Mouse (Mus musculus) forebrain, embryonic 14.5 days (tissue): ENCODE measurements around the gene Pigo. TPM values are rescaled to one million over a fixed set of nuclear protein-coding genes. Genes with fewer than 3 reads are reported as not detected.
A peak's percentile ranks its signal among the peaks of the same experiment; 100 is the strongest.
"Not testable (repeated sequence)": the region's sequence is repeated elsewhere in the genome, so short reads cannot be mapped to it uniquely, and the experiment has no call there.

Source experiments
- ATAC-seq: fragments of 200-750 bp; cut with Nextera tagmentation; 2 replicates; pipeline ENCODE4 v1.8.0; 2017; ENCODE audit warnings: mild to moderate bottlenecking, moderate library complexity
- DNase-seq: peaks from one replicate; pipeline ENCODE4 v3.0.0-alpha.2; 2015; ENCODE audit warnings: low spot score
- H3K27ac ChIP-seq: fragments of 300-500 bp; sonication (generic); 2 replicates; pipeline ENCODE4 v1.5.1; 2014; ENCODE audit warnings: low read depth, mild to moderate bottlenecking, control low read depth, low read length, moderate library complexity
- H3K27me3 ChIP-seq: fragments of 300-500 bp; sonication (generic); replicated peaks from 2 replicates; pipeline ENCODE4 v1.6.1; 2014; ENCODE audit warnings: low read length, control low read depth, mixed read lengths; ENCODE audit not compliant: control insufficient read depth, insufficient read depth
- H3K36me3 ChIP-seq: fragments of 300-500 bp; sonication (generic); 2 replicates; pipeline ENCODE4 v1.6.1; 2014; ENCODE audit warnings: low read length, control low read depth; ENCODE audit not compliant: control insufficient read depth, insufficient read depth
- H3K4me1 ChIP-seq: fragments of 300-500 bp; sonication (generic); 2 replicates; pipeline ENCODE4 v1.6.1; 2014; ENCODE audit warnings: antibody characterized with exemption, low read length, control low read depth; ENCODE audit not compliant: control insufficient read depth, insufficient read depth
- H3K4me2 ChIP-seq: fragments of 300-500 bp; sonication (generic); 2 replicates; pipeline ENCODE4 v1.6.1; 2014; ENCODE audit warnings: mild to moderate bottlenecking, control low read depth, low read length
- H3K4me3 ChIP-seq: fragments of 300-500 bp; sonication (generic); 2 replicates; pipeline ENCODE4 v1.5.1; 2014; ENCODE audit warnings: low read depth, low read length, control low read depth
- H3K9ac ChIP-seq: fragments of 300-500 bp; sonication (generic); 2 replicates; pipeline ENCODE4 v1.6.1; 2014; ENCODE audit warnings: mild to moderate bottlenecking, low read length, control low read depth, moderate library complexity
- H3K9me3 ChIP-seq: fragments of 300-500 bp; sonication (generic); replicated peaks from 2 replicates; pipeline ENCODE4 v1.6.1; 2016; ENCODE audit warnings: low read length, control low read depth, mixed read lengths; ENCODE audit not compliant: control insufficient read depth
- WGBS: fragments of 180-500 bp; shearing (Covaris S2); extraction: QIAGEN DNeasy Blood & Tissue Kit; methylation state at CpG from one replicate; pipeline ENCODE4 v1.1.7; 2014; 5-methylcytosine and 5-hydroxymethylcytosine counted together
- polyA plus RNA-seq: library from polyadenylated mRNA; unstranded; fragments of >200 nt; fragmentation: Nextera tagmentation; extraction: Ambion mirVana; gene quantifications from 2 replicates; pipeline ENCODE4 v1.2.1, GENCODE M21; 2014

The Pigo gene
- polyA plus RNA-seq, 1 experiment from 2014 or later: 18.1 TPM

- peaks cover 16% of the 10 kb centered on the region for H3K4me1 ChIP-seq
- ATAC-seq (no peak), DNase-seq (no peak)
- H3K4me2 ChIP-seq: peak overlapping the region; percentile 38; the same call in 1 of the 2 replicates
- 95% methylated on average over 2 of the region's 2 CpGs for WGBS
- no peak overlapping the region for H3K9ac ChIP-seq
- peak overlapping the region; percentile 99 for H3K27ac ChIP-seq
- no peaks in the 10 kb centered on the region for H3K9me3 ChIP-seq
- H3K36me3 ChIP-seq: peaks cover 13% of the 10 kb centered on the region; the same call in 1 of the 2 replicates
- H3K27me3 ChIP-seq: no peaks in the 10 kb centered on the region
- H3K4me3 ChIP-seq: no peak overlapping the region
Measured at GRCm38 (mm10) chr4:43001272-43001671, 24.3 kb downstream of the Pigo start.

- under 1% methylated on average over 49 of the region's 56 CpGs for WGBS
Measured at GRCm38 (mm10) chr4:43000141-43000986, 25.3 kb downstream of the Pigo start, which contains the start of gene Vcp. TSS of gene Vcp (minus strand) at chr4:43000507.

GRCm38 (mm10) chr4:42999451-43000140 lies 26.0 kb downstream of the Pigo start:
- Histone ChIP-seq H3K27me3 (no peaks in the 10 kb centered on the region), H3K4me2 (peak overlapping the region; percentile 94), H3K9me3 (no peaks in the 10 kb centered on the region), H3K4me1 (peaks cover 16% of the 10 kb centered on the region), H3K27ac (peak overlapping the region; percentile 99), H3K36me3 (peaks cover 24% of the 10 kb centered on the region), H3K4me3 (peak overlapping the region; percentile 96), H3K9ac (peak overlapping the region; percentile 95)
- ATAC-seq (peak; percentile 70), DNase-seq (peak; percentile 69)
- WGBS: under 1% methylated on average over 49 of the region's 51 CpGs

More at GRCm38 (mm10) chr4:43000141-43000986, 25.3 kb downstream of the Pigo start, which contains the start of gene Vcp:
- ATAC-seq (peak; percentile 99), DNase-seq (peak; percentile 100)
- Histone ChIP-seq H3K36me3 (peaks cover 21% of the 10 kb centered on the region), H3K4me3 (peak within 1 kb of the TSS; percentile 96), H3K9ac (peak within 1 kb of the TSS; percentile 95), H3K4me1 (peaks cover 16% of the 10 kb centered on the region), H3K4me2 (peak within 1 kb of the TSS; percentile 94), H3K27ac (peak within 1 kb of the TSS; percentile 99)
- not testable (repeated sequence) for H3K9me3 ChIP-seq, H3K27me3 ChIP-seq

GRCm38 (mm10) chr4:42998022-42998421 lies 27.6 kb downstream of the Pigo start:
- peaks cover 40% of the 10 kb centered on the region for H3K36me3 ChIP-seq
- peak overlapping the region; percentile 96 for H3K4me3 ChIP-seq
- no peak for DNase-seq
- H3K9ac ChIP-seq: peak overlapping the region; percentile 95; the same call in 1 of the 2 replicates
- peak overlapping the region; percentile 94 for H3K4me2 ChIP-seq
- H3K9me3 ChIP-seq: no peaks in the 10 kb centered on the region
- H3K4me1 ChIP-seq: peaks cover 16% of the 10 kb centered on the region
- 73% methylated on average over 2 of the region's 2 CpGs for WGBS
- no peaks in the 10 kb centered on the region for H3K27me3 ChIP-seq
- ATAC-seq: no peak
- H3K27ac ChIP-seq: no peak overlapping the region

- no peak overlapping the region for H3K9ac ChIP-seq
- DNase-seq (no peak), ATAC-seq (no peak)
- 83% methylated on average over 1 of the region's 1 CpGs for WGBS
- H3K9me3 ChIP-seq: no peaks in the 10 kb centered on the region
- no peak overlapping the region for H3K4me3 ChIP-seq
- no peak overlapping the region for H3K27ac ChIP-seq
- no peaks in the 10 kb centered on the region for H3K27me3 ChIP-seq
- H3K4me1 ChIP-seq: no peaks in the 10 kb centered on the region
- H3K36me3 ChIP-seq: peaks cover 97% of the 10 kb centered on the region
- no peak overlapping the region for H3K4me2 ChIP-seq
Measured at GRCm38 (mm10) chr4:42988296-42988695, 37.3 kb downstream of the Pigo start.

- H3K27ac ChIP-seq, H3K9me3 ChIP-seq, H3K27me3 ChIP-seq, H3K4me2 ChIP-seq, H3K4me1 ChIP-seq, ATAC-seq, H3K4me3 ChIP-seq, DNase-seq, H3K9ac ChIP-seq: not testable (repeated sequence)
- H3K36me3 ChIP-seq: peaks cover 82% of the 10 kb centered on the region
- WGBS: 96% methylated on average over 7 of the region's 8 CpGs
Measured at GRCm38 (mm10) chr4:42980467-42980866, 45.2 kb downstream of the Pigo start.

GRCm38 (mm10) chr4:42978062-42978461 lies 47.6 kb downstream of the Pigo start:
- ATAC-seq (no peak), DNase-seq (no peak)
- Histone ChIP-seq H3K27ac (no peak overlapping the region), H3K9me3 (no peaks in the 10 kb centered on the region), H3K4me3 (no peak overlapping the region), H3K4me2 (no peak overlapping the region), H3K9ac (no peak overlapping the region), H3K36me3 (peaks cover 63% of the 10 kb centered on the region), H3K27me3 (no peaks in the 10 kb centered on the region), H3K4me1 (no peaks in the 10 kb centered on the region)
- 89% methylated on average over 4 of the region's 4 CpGs for WGBS

- H3K36me3 ChIP-seq: peaks cover 27% of the 10 kb centered on the region
- no peak for ATAC-seq
- H3K9ac ChIP-seq: no peak overlapping the region
- no peak overlapping the region for H3K27ac ChIP-seq
- H3K4me2 ChIP-seq: no peak overlapping the region
- H3K4me3 ChIP-seq: no peak overlapping the region
- no peak for DNase-seq
- no peaks in the 10 kb centered on the region for H3K4me1 ChIP-seq
- H3K27me3 ChIP-seq: no peaks in the 10 kb centered on the region
- WGBS: 89% methylated on average over 5 of the region's 5 CpGs
- no peaks in the 10 kb centered on the region for H3K9me3 ChIP-seq
Measured at GRCm38 (mm10) chr4:42973868-42974267, 51.8 kb downstream of the Pigo start.
